Mouse (Mus musculus) left cerebral cortex, postnatal 25 days (tissue): ENCODE data around the gene Thap11. TPM values are rescaled to one million over a fixed set of nuclear protein-coding genes. Genes with fewer than 3 reads are reported as not detected.
"Not testable (repeated sequence)": the region's sequence is repeated elsewhere in the genome, so short reads cannot be mapped to it uniquely, and the experiment has no call there.

ENCODE experiments used
- DNase-seq, 2 experiments: peaks; one replicate each; pipeline ENCODE4 v3.0.0; 2022; ENCODE audit warnings: low spot score in 2 of 2, mixed read lengths in 1 of 2
- intact Hi-C: fragments of 180-260 bp; cut with DNase I; formaldehyde crosslinking; loops from one replicate; pipeline ENCODE4 v1.15.1; 2025
- total RNA-seq, 2 experiments: library from RNA; stranded (reverse); gene quantifications; 2 replicates each; pipeline ENCODE4 v1.2.3; 2021

The Thap11 gene
- 10 to 100 TPM; 40.0 to 40.4 TPM for total RNA-seq

- DNase-seq, result peak; percentile 92 to 94
- intact Hi-C loops, result loop anchor here (5.0 kb wide), 2 partner anchors 78 to 142 kb away; partner anchors contain the start of gene Ctrl
These were observed at the start of gene Thap11 for GRCm38 (mm10) chr8:105854715-105855216. TSS of gene Thap11 (plus strand) at chr8:105855132.

- no peak for DNase-seq
- intact Hi-C loops, result no loop called here
These were observed 49.6 kb upstream of the Thap11 start for GRCm38 (mm10) chr8:105805346-105805745.

- intact Hi-C loops, result no loop called here
- DNase-seq, result no peak
These were observed 49.0 kb upstream of the Thap11 start for GRCm38 (mm10) chr8:105805964-105806363.

- no peak for DNase-seq
- intact Hi-C loops, result no loop called here
These were observed 47.2 kb upstream of the Thap11 start for GRCm38 (mm10) chr8:105807766-105808165.

GRCm38 (mm10) chr8:105808480-105808879 lies 46.5 kb upstream of the Thap11 start:
- DNase-seq, result no peak
- intact Hi-C loops, result no loop called here

GRCm38 (mm10) chr8:105810245-105810786 lies 44.6 kb upstream of the Thap11 start:
- no peak for DNase-seq
- intact Hi-C loops, result no loop called here

GRCm38 (mm10) chr8:105811061-105811460 lies 43.9 kb upstream of the Thap11 start:
- DNase-seq, result no peak
- intact Hi-C loops, result no loop called here

- DNase-seq, result no peak
- intact Hi-C loops, result no loop called here
These were observed 43.4 kb upstream of the Thap11 start for GRCm38 (mm10) chr8:105811543-105811942.

GRCm38 (mm10) chr8:105812511-105812910 lies 42.4 kb upstream of the Thap11 start:
- intact Hi-C loops, result no loop called here
- DNase-seq, result no peak

GRCm38 (mm10) chr8:105813241-105813640 lies 41.7 kb upstream of the Thap11 start:
- intact Hi-C loops, result no loop called here
- no peak for DNase-seq

- intact Hi-C loops, result no loop called here
- DNase-seq, result no peak
These were observed 35.3 kb upstream of the Thap11 start for GRCm38 (mm10) chr8:105819659-105820058.

GRCm38 (mm10) chr8:105820925-105821324 lies 34.0 kb upstream of the Thap11 start:
- intact Hi-C loops, result no loop called here

GRCm38 (mm10) chr8:105825506-105825905 lies 29.4 kb upstream of the Thap11 start:
- no peak for DNase-seq
- intact Hi-C loops, result loop anchor here (5.0 kb wide), 1 partner anchor 113 kb away; no protein-coding TSS in a partner anchor

More at GRCm38 (mm10) chr8:105820925-105821324, 34.0 kb upstream of the Thap11 start:
- DNase-seq, result no peak

- intact Hi-C loops, result loop anchor here (5.0 kb wide), 1 partner anchor 114 kb away; no protein-coding TSS in a partner anchor
- DNase-seq, result no peak
These were observed 28.6 kb upstream of the Thap11 start for GRCm38 (mm10) chr8:105826379-105826778.

GRCm38 (mm10) chr8:105826861-105827848 lies 27.8 kb upstream of the Thap11 start, which contains the start of the genes Ranbp10 and Tsnaxip1:
TSS of gene Ranbp10 (minus strand) at chr8:105827350.
TSS of gene Tsnaxip1 (plus strand) at chr8:105827731.
- intact Hi-C loops, result loop anchor here (5.0 kb wide), 1 partner anchor 115 kb away; no protein-coding TSS in a partner anchor
- DNase-seq, result peak; percentile 98 to 100

GRCm38 (mm10) chr8:105833740-105834139 lies 21.2 kb upstream of the Thap11 start:
- not testable (repeated sequence) for DNase-seq

GRCm38 (mm10) chr8:105835318-105835717 lies 19.6 kb upstream of the Thap11 start:
- intact Hi-C loops, result loop anchor here (5.0 to 10.0 kb wide), 2 partner anchors 97 to 189 kb away; partner anchors contain the start of gene Ctrl
- DNase-seq, result peak; percentile 36 to 71

More at GRCm38 (mm10) chr8:105833740-105834139, 21.2 kb upstream of the Thap11 start:
- intact Hi-C loops, result loop anchor here (10.0 kb wide), 1 partner anchor 191 kb away; no protein-coding TSS in a partner anchor

GRCm38 (mm10) chr8:105836991-105837390 lies 17.9 kb upstream of the Thap11 start:
- intact Hi-C loops, result loop anchor here (5.0 to 10.0 kb wide), 2 partner anchors 95 to 188 kb away; partner anchors contain the start of gene Ctrl
- no peak for DNase-seq

- intact Hi-C loops, result loop anchor here (5.0 to 10.0 kb wide), 2 partner anchors 93 to 186 kb away; partner anchors contain the start of gene Ctrl
- DNase-seq, result no peak
These were observed 15.7 kb upstream of the Thap11 start for GRCm38 (mm10) chr8:105839209-105839608.

GRCm38 (mm10) chr8:105846678-105847077 lies 8.3 kb upstream of the Thap11 start:
- intact Hi-C loops, result no loop called here

More at GRCm38 (mm10) chr8:105846678-105847077, 8.3 kb upstream of the Thap11 start:
- no peak for DNase-seq
